Mouse (Mus musculus) liver, embryonic 14.5 days (tissue): ENCODE data around the gene Tle4. TPM values are rescaled to one million over a fixed set of nuclear protein-coding genes. Genes with fewer than 3 reads are reported as not detected.

Experiments
- ATAC-seq: fragments of 200-750 bp; cut with Nextera tagmentation; 2 replicates; pipeline ENCODE4 v1.8.0; 2017; ENCODE audit warnings: moderate number of reproducible peaks, mild to moderate bottlenecking, moderate library complexity; ENCODE audit not compliant: insufficient read depth
- DNase-seq, 3 experiments: peaks; one replicate each; pipeline ENCODE4 v3.0.0-alpha.2; 2012 to 2013; ENCODE audit warnings: low read depth in 3 of 3, low spot score in 3 of 3
- H3K27ac ChIP-seq: fragments of 300-500 bp; sonication (generic); 2 replicates; pipeline ENCODE4 v1.5.1; 2014; ENCODE audit warnings: moderate library complexity, mild to moderate bottlenecking, control low read depth, inconsistent platforms
- H3K27me3 ChIP-seq: fragments of 300-500 bp; sonication (generic); 2 replicates; pipeline ENCODE4 v1.6.1; 2014; ENCODE audit warnings: mild to moderate bottlenecking, low read length, moderate library complexity; ENCODE audit not compliant: control insufficient read depth, insufficient read depth
- H3K36me3 ChIP-seq: fragments of 300-500 bp; sonication (generic); replicated peaks from 2 replicates; pipeline ENCODE4 v1.6.1; 2014; ENCODE audit warnings: low read depth; ENCODE audit not compliant: control insufficient read depth, insufficient read depth
- H3K4me1 ChIP-seq, 2 experiments: fragments of 200-500 bp in 1 of 2; fragments of 300-500 bp in 1 of 2; sonication (generic) in 1 of 2; replicated peaks; 2 replicates each; pipeline ENCODE4 v1.6.1; 2012 to 2014; ENCODE audit warnings: antibody characterized with exemption in 1 of 2, inconsistent platforms in 1 of 2, low read length in 1 of 2; ENCODE audit not compliant: control insufficient read depth in 2 of 2, insufficient read depth in 2 of 2
- H3K4me2 ChIP-seq: fragments of 300-500 bp; sonication (generic); 2 replicates; pipeline ENCODE4 v1.6.1; 2014; ENCODE audit warnings: low read depth, mild to moderate bottlenecking, control low read depth, moderate library complexity
- H3K4me3 ChIP-seq, 2 experiments: fragments of 200-500 bp in 1 of 2; fragments of 300-500 bp in 1 of 2; sonication (generic) in 1 of 2; 2 replicates each; pipeline ENCODE4 v1.5.1; 2012 to 2014; ENCODE audit warnings: low read depth in 2 of 2, low read length in 2 of 2, mild to moderate bottlenecking in 2 of 2, control low read depth in 1 of 2, inconsistent platforms in 1 of 2, moderate library complexity in 1 of 2; ENCODE audit not compliant: insufficient read depth in 1 of 2
- H3K9ac ChIP-seq: fragments of 300-500 bp; sonication (generic); replicated peaks from 2 replicates; pipeline ENCODE4 v1.6.1; 2014; ENCODE audit warnings: mild to moderate bottlenecking, control low read depth, moderate library complexity
- H3K9me3 ChIP-seq: fragments of 300-500 bp; sonication (generic); 2 replicates; pipeline ENCODE4 v1.6.1; 2016; ENCODE audit warnings: low read length, mixed read lengths; ENCODE audit not compliant: control insufficient read depth
- CTCF ChIP-seq: IDR thresholded peaks from 2 replicates; pipeline ENCODE4 v1.5.1; 2016; ENCODE audit warnings: antibody characterized with exemption, low read depth, control low read depth
- EP300 ChIP-seq: IDR thresholded peaks from 2 replicates; pipeline ENCODE4 v1.6.1; 2016; ENCODE audit warnings: antibody characterized with exemption, low read depth
- WGBS: fragments of 180-500 bp; shearing (Covaris S2); extraction: QIAGEN DNeasy Blood & Tissue Kit; methylation state at CpG from one replicate; pipeline ENCODE4 v1.1.7; 2014; ENCODE audit not compliant: insufficient replicate concordance; 5-methylcytosine and 5-hydroxymethylcytosine counted together
- polyA plus RNA-seq, 2 experiments: library from polyadenylated mRNA; depleted of rRNA in 1 of 2; stranded (reverse) in 1 of 2; unstranded in 1 of 2; fragments of >200 nt; fragmentation: Nextera tagmentation in 1 of 2; extraction: Ambion mirVana in 1 of 2; gene quantifications; 2 replicates each; pipeline versions ENCODE4 v1.2.1 to v1.2.3; 2012 to 2014

Gene Tle4
- polyA plus RNA-seq, 2 experiments, result 3.7 to 4.3 TPM

DNA sequence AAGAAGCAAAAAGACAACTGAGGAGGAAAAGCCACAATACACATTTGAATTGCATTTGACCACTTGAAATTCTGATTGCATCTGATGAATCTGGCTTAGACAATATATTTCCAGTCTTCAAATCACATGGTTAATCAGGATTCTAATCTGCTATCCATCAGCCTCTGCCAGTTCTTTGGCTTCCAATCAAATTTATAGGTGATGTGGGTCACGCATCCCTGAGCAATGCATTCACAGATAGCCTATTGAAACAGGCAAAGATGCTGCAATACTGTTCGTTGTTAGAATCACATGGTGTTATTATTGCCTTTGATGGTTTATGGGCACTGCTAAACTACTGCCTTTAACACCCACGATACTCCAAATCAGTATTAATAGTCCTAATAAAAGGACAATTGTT lies 30.8 kb downstream of the Tle4 start:
- WGBS, result 74% methylated on average over 3 of the region's 3 CpGs
- TF ChIP-seq CTCF (no peak), EP300 (no peak)

GRCm38 (mm10) chr19:14566564-14567021 lies 31.3 kb downstream of the Tle4 start:
- Histone ChIP-seq H3K4me1 (no peaks in the 10 kb centered on the region), H3K9me3 (no peaks in the 10 kb centered on the region), H3K27ac (no peak overlapping the region), H3K9ac (no peak overlapping the region), H3K4me2 (no peak overlapping the region), H3K4me3 (no peak overlapping the region), H3K27me3 (no peaks in the 10 kb centered on the region), H3K36me3 (no peaks in the 10 kb centered on the region)
- no peak for DNase-seq
- ATAC-seq, result no peak
- TF ChIP-seq CTCF (no peak), EP300 (no peak)
- 85% methylated on average over 5 of the region's 5 CpGs for WGBS

More for the DNA sequence above, 30.8 kb downstream of the Tle4 start:
- no peaks in the 10 kb centered on the region for H3K9me3 ChIP-seq
- ATAC-seq (no peak), DNase-seq (no peak)
- H3K4me1 ChIP-seq, result no peaks in the 10 kb centered on the region
- no peak overlapping the region for H3K4me2 ChIP-seq
- no peaks in the 10 kb centered on the region for H3K36me3 ChIP-seq
- no peaks in the 10 kb centered on the region for H3K27me3 ChIP-seq
- no peak overlapping the region for H3K9ac ChIP-seq
- no peak overlapping the region for H3K27ac ChIP-seq
- H3K4me3 ChIP-seq, result no peak overlapping the region

DNA sequence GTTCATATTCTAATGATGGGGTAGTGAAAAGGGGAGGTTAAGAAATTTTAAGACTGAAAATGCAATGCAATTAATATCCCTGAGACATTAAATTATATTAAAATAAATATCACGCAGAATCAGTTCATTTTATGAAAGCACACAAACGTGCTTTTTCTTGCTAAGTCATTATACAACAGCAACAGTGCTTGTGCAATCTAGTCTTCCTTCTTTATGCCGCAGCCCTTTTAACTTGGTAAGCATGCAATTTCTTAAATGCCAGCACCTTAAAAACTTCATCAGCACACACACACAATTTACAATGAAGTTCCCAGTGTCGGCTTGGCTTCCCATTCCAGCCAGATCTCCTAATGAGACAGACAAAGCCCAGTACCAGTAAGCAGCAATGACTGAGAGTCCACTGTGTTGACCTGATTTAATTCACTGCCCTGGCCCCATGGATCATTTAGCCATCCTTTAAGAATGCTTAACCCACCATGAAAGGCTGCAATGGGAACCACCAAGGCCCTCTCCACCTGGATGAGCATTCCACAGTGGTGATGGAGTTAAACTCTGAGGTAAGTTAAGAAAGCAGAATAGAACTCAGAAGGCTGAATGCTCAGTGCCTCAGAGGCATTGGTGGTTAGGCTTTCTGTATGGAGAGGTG lies 32.3 kb downstream of the Tle4 start:
- ATAC-seq, result no peak
- DNase-seq, result no peak
- Histone ChIP-seq H3K4me3 (no peak overlapping the region), H3K36me3 (no peaks in the 10 kb centered on the region), H3K27me3 (no peaks in the 10 kb centered on the region), H3K27ac (no peak overlapping the region), H3K9ac (no peak overlapping the region), H3K9me3 (no peaks in the 10 kb centered on the region), H3K4me2 (no peak overlapping the region), H3K4me1 (no peaks in the 10 kb centered on the region)
- no peak for TF ChIP-seq EP300
- TF ChIP-seq CTCF, result no peak
- 79% methylated on average over 4 of the region's 4 CpGs for WGBS

DNA sequence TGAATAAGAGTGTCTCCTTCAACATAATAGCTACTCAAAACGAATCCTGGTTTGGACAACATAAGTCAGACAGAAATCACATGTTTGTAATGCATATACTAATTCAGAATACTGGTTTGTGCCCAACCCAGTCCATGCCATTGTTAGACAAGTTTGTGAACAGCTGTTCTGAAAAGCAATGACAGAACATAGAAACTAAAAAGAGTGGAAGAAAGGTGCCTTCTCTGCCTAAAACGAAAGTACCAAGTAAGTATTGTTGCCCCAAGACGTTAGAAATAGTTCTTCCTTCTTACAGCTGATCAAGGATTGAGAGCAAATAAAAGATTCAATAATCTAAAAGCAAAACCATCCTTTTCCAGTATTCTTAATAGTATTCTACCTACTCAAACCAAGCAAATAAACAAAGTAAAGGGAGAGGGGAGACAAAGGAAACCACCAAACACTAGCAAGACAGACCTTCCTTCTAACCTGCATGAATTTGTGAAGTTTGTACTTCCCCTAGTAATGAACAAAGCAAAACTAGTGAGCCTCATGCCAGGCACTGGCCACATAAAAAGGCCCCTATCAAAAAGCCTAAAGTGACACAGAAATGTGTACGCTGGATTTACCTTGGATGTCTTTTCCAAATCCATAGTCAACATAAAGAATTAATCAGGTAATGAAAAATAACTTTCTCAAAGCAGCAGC lies 34.4 kb downstream of the Tle4 start:
- H3K27ac ChIP-seq, result no peak overlapping the region
- WGBS, result 63% methylated on average over 4 of the region's 4 CpGs
- no peak for TF ChIP-seq CTCF
- no peak for TF ChIP-seq EP300
- H3K4me3 ChIP-seq, result no peak overlapping the region
- ATAC-seq, result no peak
- no peaks in the 10 kb centered on the region for H3K27me3 ChIP-seq
- no peaks in the 10 kb centered on the region for H3K36me3 ChIP-seq
- no peaks in the 10 kb centered on the region for H3K9me3 ChIP-seq
- no peak overlapping the region for H3K4me2 ChIP-seq
- no peak overlapping the region for H3K9ac ChIP-seq
- no peak for DNase-seq
- H3K4me1 ChIP-seq, result no peaks in the 10 kb centered on the region

DNA sequence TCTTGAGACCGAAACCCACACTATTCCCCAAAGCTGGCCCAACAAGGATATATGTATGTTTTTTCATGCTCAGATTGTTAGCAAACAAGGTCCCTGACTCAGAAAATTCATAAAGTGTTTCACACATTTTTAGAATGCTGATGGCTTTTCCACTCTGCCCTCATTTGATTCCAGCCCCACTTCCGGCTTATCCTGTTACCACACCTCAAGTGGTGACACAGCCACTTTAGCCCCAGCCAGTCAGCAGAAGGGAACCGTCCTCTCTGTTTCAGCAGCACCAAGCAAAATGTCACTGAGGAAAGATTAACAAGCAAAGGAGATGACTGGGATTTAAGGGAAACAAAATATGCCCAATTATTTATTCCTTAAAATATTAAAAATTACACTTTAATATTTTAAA lies 50.0 kb downstream of the Tle4 start:
- H3K9ac ChIP-seq, result no peak overlapping the region
- no peak overlapping the region for H3K27ac ChIP-seq
- H3K4me2 ChIP-seq, result no peak overlapping the region
- TF ChIP-seq EP300 (no peak), CTCF (no peak)
- DNase-seq (no peak), ATAC-seq (no peak)
- no peaks in the 10 kb centered on the region for H3K36me3 ChIP-seq
- no peak overlapping the region for H3K4me3 ChIP-seq
- no peaks in the 10 kb centered on the region for H3K27me3 ChIP-seq
- H3K4me1 ChIP-seq, result no peaks in the 10 kb centered on the region
- H3K9me3 ChIP-seq, result no peaks in the 10 kb centered on the region
- WGBS, result 71% methylated on average over 3 of the region's 3 CpGs
